Mouse (Mus musculus) C2C12 (cell line): ENCODE measurements around the gene Eef1akmt4. TPM values are rescaled to one million over a fixed set of nuclear protein-coding genes. Genes with fewer than 3 reads are reported as not detected.
"Not testable (repeated sequence)": the region's sequence is repeated elsewhere in the genome, so short reads cannot be mapped to it uniquely, and the experiment has no call there.

ENCODE experiments used
- H3K27me3 ChIP-seq: one replicate; pipeline ENCODE4 v1.6.1; 2011; ENCODE audit not compliant: control insufficient read depth, insufficient read depth, insufficient read length
- H3K36me3 ChIP-seq: one replicate; pipeline ENCODE4 v1.6.1; 2011; ENCODE audit not compliant: control insufficient read depth, insufficient read depth
- H3K4me3 ChIP-seq: one replicate; pipeline ENCODE4 v1.5.1; 2011; ENCODE audit warnings: mild to moderate bottlenecking, control low read depth; ENCODE audit not compliant: poor library complexity, insufficient read depth, severe bottlenecking
- H3K79me2 ChIP-seq: one replicate; pipeline ENCODE4 v1.6.1; 2011; ENCODE audit not compliant: control insufficient read depth, insufficient read depth
- H3K79me3 ChIP-seq: one replicate; pipeline ENCODE4 v1.6.1; 2011; ENCODE audit warnings: low read depth, control low read depth
- H3ac ChIP-seq: one replicate; pipeline ENCODE3; 2011; ENCODE audit warnings: low read depth; ENCODE audit not compliant: control insufficient read depth, insufficient read length
- CEBPB ChIP-seq: IDR thresholded peaks from one replicate; pipeline ENCODE4 v1.6.1; 2011; ENCODE audit warnings: low read depth, mild to moderate bottlenecking, control low read depth, moderate library complexity
- CTCF ChIP-seq: IDR thresholded peaks from one replicate; pipeline ENCODE4 v1.5.1; 2011; ENCODE audit not compliant: control insufficient read depth, insufficient read depth, insufficient read length
- FOSL1 ChIP-seq: IDR thresholded peaks from one replicate; pipeline ENCODE4 v1.8.0; 2011; ENCODE audit warnings: mild to moderate bottlenecking, low read length; ENCODE audit not compliant: poor library complexity, insufficient read depth, severe bottlenecking
- MAX ChIP-seq: IDR thresholded peaks from one replicate; pipeline ENCODE4 v1.6.1; 2011; ENCODE audit warnings: mild to moderate bottlenecking, control low read depth
- MYOD1 ChIP-seq: IDR thresholded peaks from one replicate; pipeline ENCODE4 v1.6.1; 2011; ENCODE audit warnings: low read depth; ENCODE audit not compliant: control insufficient read depth, insufficient read length
- MYOG ChIP-seq: IDR thresholded peaks from one replicate; pipeline ENCODE4 v1.6.1; 2011; ENCODE audit not compliant: control insufficient read depth, insufficient read length; ENCODE audit errors: extremely low read depth
- USF1 ChIP-seq: IDR thresholded peaks from one replicate; pipeline ENCODE4 v1.6.1; 2011; ENCODE audit warnings: low read depth, mild to moderate bottlenecking, control low read depth, moderate library complexity
- microRNA-seq: library from miRNA; unstranded; fragments of <30 nt; microRNA quantifications from one replicate; pipeline ENCODE4, GENCODE M21; 2019; ENCODE audit warnings: borderline microRNAs expressed
- polyA plus RNA-seq: library from polyadenylated mRNA; unstranded; fragments of >200 nt; fragmentation: generic; extraction: Trizol; gene quantifications from one replicate; pipeline ENCODE4 v1.2.1, GENCODE M21; 2012; ENCODE audit warnings: missing spikeins

Eef1akmt4 gene
- polyA plus RNA-seq, 1 experiment: 32.5 TPM

- no peak for TF ChIP-seq CTCF
- no peak for TF ChIP-seq MYOG
- no peak for TF ChIP-seq USF1
- TF ChIP-seq FOSL1: no peak
- no peak for TF ChIP-seq CEBPB
- TF ChIP-seq MAX: no peak
- TF ChIP-seq MYOD1: no peak
- no peak overlapping the region for H3K4me3 ChIP-seq
- H3ac ChIP-seq: no peak overlapping the region
- H3K79me3 ChIP-seq: peaks cover 24% of the 10 kb centered on the region
- peaks cover 44% of the 10 kb centered on the region for H3K79me2 ChIP-seq
- H3K36me3 ChIP-seq: peaks cover 59% of the 10 kb centered on the region
- H3K27me3 ChIP-seq: no peaks in the 10 kb centered on the region
Measured at GRCm38 (mm10) chr16:20653315-20653714, 41.9 kb downstream of the Eef1akmt4 start.

GRCm38 (mm10) chr16:20657661-20658060 is 46.3 kb downstream of the Eef1akmt4 start:
- TF ChIP-seq MAX (no peak), USF1 (no peak), CTCF (no peak), MYOG (no peak), FOSL1 (no peak), MYOD1 (no peak), CEBPB (no peak)
- peaks cover 95% of the 10 kb centered on the region for H3K36me3 ChIP-seq

GRCm38 (mm10) chr16:20668013-20668412 is 56.6 kb downstream of the Eef1akmt4 start, which contains the start of gene Eif4g1:
Gene Eif4g1, plus strand, starts transcription at chr16:20668313.
- H3K4me3 ChIP-seq, H3K79me3 ChIP-seq, H3K27me3 ChIP-seq, H3ac ChIP-seq, H3K79me2 ChIP-seq: not testable (repeated sequence)
- H3K36me3 ChIP-seq: peaks cover 17% of the 10 kb centered on the region

More at GRCm38 (mm10) chr16:20657661-20658060, 46.3 kb downstream of the Eef1akmt4 start:
- peaks cover 31% of the 10 kb centered on the region for H3K79me2 ChIP-seq
- no peak overlapping the region for H3K4me3 ChIP-seq
- peaks cover 13% of the 10 kb centered on the region for H3K79me3 ChIP-seq
- no peak overlapping the region for H3ac ChIP-seq
- no peaks in the 10 kb centered on the region for H3K27me3 ChIP-seq

Small RNAs within 50 kb of the gene (microRNA-seq; reads per million reads assigned to microRNA genes)
- not detected for gene Mir1224

Other genes with a start within 250 kb of the Eef1akmt4 start
- gene Abcc5, start 185.2 kb upstream of the Eef1akmt4 start, polyA plus RNA-seq: 25.8 TPM
- gene Eif2b5, start 112.8 kb upstream of the Eef1akmt4 start, polyA plus RNA-seq: 108 TPM
- 15.8 TPM for gene Dvl3, start 94.6 kb upstream of the Eef1akmt4 start, polyA plus RNA-seq
- gene Ap2m1, start 76.1 kb upstream of the Eef1akmt4 start, polyA plus RNA-seq: 556 TPM
- 37.1 TPM for gene Abcf3, start 63.0 kb upstream of the Eef1akmt4 start, polyA plus RNA-seq
- 0.11 TPM for gene Vwa5b2, start 22.1 kb upstream of the Eef1akmt4 start, polyA plus RNA-seq
- not detected for gene Gm49333, start within 50 bp of the Eef1akmt4 start, polyA plus RNA-seq
- gene Alg3, start 142 bp downstream of the Eef1akmt4 start, polyA plus RNA-seq: 35.4 TPM
- 6.7 TPM for gene Camk2n2, start 9.7 kb downstream of the Eef1akmt4 start, polyA plus RNA-seq
- 5.0 TPM for gene Ece2, start 18.2 kb downstream of the Eef1akmt4 start, polyA plus RNA-seq
- 297 TPM for gene Psmd2, start 40.1 kb downstream of the Eef1akmt4 start, polyA plus RNA-seq
- 342 TPM for gene Eif4g1, start 56.7 kb downstream of the Eef1akmt4 start, polyA plus RNA-seq
- gene Fam131a, start 81.6 kb downstream of the Eef1akmt4 start, polyA plus RNA-seq: 0.05 TPM
- gene Polr2h, start 106.1 kb downstream of the Eef1akmt4 start, polyA plus RNA-seq: 104 TPM
- 5.8 TPM for gene Clcn2, start 106.2 kb downstream of the Eef1akmt4 start, polyA plus RNA-seq
- gene Chrd, start 121.5 kb downstream of the Eef1akmt4 start, polyA plus RNA-seq: 0.63 TPM
- 0.15 TPM for gene Thpo, start 122.9 kb downstream of the Eef1akmt4 start, polyA plus RNA-seq